Mouse (Mus musculus): ENCODE results near the gene Pbx2.
A peak's percentile ranks its signal among the peaks of the same experiment; 100 is the strongest.

Gene Pbx2

DNA sequence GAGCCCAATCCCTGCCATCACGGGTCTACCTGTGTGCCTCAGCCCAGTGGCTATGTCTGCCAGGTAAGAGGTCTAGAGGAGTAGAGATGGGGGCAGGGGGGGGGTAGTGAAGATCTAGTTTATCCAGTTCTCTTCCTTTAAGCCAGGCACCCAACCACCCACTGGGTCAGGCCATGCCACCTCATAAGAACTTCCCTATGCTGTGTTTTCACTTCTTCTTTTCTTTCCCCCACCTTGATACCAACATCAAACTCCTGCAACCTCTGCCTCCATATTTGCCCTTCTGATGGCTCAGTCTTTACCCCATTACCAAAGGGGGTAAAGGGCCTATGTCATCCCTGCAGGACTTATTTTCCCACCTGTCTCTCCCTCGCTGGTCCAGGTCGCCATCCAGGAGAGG, 13.0 kb upstream of the Pbx2 start:
- DNase-seq (ENCODE audit: low read depth, low spot score), result no peak

DNA sequence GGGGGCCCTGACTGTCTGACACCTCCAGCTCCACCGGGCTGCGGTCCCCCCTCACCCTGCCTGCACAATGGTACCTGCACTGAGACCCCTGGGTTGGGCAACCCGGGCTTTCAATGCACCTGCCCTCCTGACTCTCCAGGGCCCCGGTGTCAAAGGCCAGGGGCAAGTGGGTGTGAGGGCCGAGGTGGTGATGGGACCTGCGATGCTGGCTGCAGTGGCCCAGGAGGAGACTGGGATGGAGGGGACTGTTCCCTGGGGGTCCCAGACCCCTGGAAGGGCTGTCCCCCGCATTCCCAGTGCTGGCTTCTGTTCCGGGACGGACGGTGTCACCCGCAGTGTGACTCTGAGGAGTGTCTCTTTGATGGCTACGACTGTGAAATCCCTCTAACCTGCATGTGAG, 8.5 kb upstream of the Pbx2 start:
- no peak for DNase-seq (ENCODE audit: low read depth, low spot score)

- no peak for DNase-seq (ENCODE audit: low read depth, low spot score)
These were observed 7.7 kb upstream of the Pbx2 start for GRCm38 (mm10) chr17:34583397-34583796.

GRCm38 (mm10) chr17:34583819-34584218, 7.2 kb upstream of the Pbx2 start:
- DNase-seq (ENCODE audit: low read depth, low spot score), result no peak

DNA sequence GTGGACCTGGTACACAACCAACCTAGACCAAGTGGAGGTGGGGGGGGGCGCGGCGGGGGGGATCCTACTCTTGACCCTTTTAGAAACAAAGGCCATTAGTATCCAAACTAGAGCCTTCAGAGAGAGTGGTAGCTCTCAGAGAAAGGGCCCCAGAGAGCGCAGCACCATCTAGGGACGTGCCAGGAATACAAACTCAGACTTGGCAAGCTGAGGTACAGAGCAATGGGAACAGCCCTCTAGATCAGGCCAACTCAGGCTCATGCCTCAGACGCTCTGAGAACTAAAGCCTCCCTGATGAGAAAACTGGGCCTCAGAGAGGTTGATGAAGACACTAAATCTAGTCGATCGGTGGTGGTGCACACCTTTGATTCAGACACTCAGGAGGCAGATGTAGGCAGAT, 5.9 kb upstream of the Pbx2 start:
- no peak for DNase-seq (ENCODE audit: low read depth, low spot score)

DNA sequence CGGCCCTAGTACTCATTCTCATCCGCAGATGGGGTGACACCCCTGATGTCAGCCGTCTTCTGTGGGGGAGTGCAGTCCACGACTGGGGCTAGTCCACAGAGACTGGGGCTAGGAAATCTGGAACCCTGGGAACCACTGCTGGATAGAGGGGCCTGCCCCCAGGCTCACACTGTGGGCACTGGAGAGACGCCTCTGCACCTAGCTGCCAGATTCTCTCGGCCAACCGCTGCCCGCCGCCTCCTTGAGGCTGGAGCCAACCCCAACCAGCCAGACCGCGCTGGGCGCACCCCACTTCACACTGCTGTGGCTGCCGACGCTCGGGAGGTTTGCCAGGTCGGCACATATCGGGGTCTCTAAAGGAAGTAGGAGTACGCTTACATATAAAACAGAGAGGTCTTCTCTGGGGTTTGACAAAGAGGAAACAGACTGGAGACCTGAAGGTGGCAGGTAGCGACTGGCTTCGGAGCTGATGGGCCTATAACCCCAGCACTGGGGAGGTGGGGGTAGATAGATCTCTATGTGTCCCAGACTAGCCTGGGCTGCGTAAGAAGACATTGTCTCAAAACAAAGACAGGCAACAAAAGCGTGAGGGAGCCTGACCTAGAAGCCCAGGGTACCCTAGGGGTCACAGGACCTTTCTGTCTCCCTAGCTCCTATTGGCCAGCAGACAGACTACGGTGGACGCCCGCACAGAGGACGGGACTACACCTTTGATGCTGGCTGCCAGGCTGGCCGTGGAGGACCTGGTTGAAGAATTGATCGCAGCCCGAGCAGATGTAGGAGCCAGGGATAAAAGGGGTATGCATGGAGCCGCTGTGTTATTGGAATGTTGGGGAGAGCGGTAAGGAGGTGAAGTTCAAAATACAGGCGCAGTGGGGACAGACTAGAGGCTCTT, 4.9 kb upstream of the Pbx2 start:
- no peak for DNase-seq (ENCODE audit: low read depth, low spot score)

DNA sequence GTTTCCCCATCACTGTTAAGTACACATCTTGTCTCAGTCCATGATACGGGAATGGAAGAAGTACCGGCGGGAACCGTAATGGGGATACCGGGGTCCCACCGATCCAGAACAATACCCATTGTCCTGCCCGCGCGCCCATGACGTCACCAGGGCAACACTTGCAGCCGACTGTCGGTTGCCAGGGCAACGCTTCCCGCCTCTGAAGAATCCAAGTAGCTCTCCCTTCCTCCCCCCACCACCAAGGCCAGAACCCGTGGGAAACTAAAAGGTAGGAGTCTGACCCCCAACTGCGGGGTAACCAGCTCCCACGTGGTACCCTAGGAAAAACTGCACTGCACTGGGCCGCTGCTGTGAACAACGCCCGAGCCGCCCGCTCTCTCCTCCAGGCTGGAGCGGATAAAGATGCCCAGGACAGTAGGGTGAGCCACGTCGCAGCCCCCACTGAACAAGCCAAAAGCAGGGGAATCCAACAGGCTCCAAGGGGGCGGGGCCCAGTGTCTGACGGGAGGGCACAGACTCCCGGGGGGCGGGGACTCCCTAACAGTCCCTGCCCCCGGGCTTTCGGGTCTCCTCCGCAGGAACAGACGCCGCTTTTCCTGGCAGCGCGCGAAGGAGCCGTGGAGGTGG, 4.2 kb upstream of the Pbx2 start:
- DNase-seq (ENCODE audit: low read depth, low spot score), result no peak

DNA sequence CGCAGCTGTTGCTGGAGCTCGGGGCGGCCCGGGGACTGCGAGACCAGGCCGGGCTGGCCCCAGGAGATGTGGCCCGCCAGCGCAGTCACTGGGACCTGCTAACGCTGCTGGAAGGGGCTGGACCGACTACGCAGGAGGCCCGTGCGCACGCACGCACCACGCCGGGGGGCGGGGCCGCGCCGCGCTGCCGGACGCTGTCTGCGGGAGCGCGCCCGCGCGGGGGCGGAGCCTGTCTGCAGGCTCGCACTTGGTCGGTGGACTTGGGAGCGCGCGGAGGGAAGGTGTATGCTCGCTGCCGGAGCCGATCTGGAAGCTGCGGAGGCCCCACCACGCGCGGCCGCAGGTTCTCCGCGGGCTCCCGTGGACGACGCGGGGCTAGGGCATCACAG, 3.6 kb upstream of the Pbx2 start:
- peak; percentile 90 for DNase-seq (ENCODE audit: low read depth, low spot score)

GRCm38 (mm10) chr17:34587814-34588213, 3.3 kb upstream of the Pbx2 start:
- no peak for DNase-seq (ENCODE audit: low read depth, low spot score)

DNA sequence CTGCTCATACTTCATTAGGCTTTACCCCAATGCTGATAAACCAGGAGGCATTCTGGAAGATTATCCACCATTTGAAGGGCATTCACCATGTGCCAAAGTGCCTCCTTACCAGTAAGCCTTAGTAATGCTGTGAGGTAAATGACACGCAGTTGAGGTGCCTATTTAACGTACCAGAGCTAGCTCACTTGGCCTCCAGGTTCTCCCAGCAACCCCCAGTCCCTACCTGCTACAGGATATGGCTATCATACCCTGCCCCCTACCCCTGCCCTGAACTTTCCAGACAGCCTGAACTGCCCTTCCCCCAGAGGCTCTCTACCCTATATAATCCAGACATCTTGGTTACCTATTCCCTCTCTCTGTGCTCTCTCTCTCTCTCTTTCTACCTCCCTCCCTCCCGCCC, 2.3 kb upstream of the Pbx2 start:
- no peak for DNase-seq (ENCODE audit: low read depth, low spot score)

GRCm38 (mm10) chr17:34589206-34589605, 1.9 kb upstream of the Pbx2 start:
- DNase-seq (ENCODE audit: low read depth, low spot score), result no peak

DNA sequence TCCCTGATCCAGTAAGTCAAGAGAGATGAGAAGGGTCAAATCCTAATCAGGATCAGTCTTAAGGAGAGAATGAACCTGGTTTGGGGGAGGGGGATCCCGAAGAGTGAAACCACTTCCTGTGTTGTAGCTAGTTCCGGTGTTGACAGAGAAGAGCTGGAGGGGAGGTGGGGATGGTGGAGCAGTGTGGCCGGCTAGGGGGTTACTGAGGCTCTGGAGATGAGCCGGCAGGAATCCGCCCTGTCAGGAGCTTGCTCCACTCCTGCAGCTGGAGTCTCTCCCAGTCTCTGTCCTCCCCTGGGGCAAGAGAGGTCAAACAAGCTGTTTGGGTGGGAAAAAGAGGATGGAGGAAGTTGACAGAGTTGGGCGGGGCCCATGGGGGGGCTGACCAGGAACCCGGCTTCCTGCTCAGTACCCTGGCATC, 1.4 kb upstream of the Pbx2 start, which contains the start of gene Gpsm3:
Gene Gpsm3 (plus strand): TSS at position 126 of the 421 bp plus-strand sequence.
- no peak for DNase-seq (ENCODE audit: low read depth, low spot score)

DNA sequence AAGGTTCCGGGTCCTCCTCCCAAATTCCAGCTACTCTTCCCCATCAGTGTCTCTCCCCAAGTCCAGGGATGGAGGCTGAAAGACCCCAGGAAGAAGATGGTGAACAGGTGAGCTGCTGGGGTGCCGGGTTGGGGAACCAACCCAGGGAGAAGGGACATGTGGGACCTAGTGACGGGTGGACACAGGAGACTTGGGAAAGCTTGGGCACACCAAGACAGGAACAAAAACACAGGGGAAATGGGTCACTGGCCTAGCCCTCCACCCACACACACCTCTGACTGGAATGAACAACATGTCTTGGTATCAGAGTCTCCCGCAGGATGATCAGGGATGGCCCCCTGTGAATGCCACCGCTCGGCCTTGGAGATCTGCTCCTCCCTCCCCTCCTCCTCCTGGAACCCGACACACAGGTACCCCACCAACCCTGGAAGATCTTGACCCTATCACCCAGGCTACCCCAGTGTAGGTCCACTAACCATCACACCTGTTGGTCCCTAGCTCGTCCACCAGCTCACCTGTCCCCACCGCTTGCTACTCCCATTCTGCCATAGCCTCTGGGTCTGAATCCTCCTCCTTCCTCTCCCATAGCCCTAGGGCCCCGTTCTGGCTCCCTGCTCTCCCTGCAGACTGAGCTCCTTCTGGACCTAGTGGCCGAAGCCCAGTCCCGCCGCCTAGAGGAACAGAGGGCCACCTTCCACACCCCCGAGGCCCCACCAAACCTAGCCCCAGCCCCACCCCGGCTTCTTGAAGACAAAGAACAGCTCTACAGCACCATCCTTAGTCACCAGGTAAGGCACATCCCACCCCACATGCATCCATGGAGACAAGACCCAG, 695 bp upstream of the Pbx2 start:
- no peak for DNase-seq (ENCODE audit: low read depth, low spot score)

GRCm38 (mm10) chr17:34591994-34592375, 919 bp downstream of the Pbx2 start:
- peak; percentile 66 for DNase-seq (ENCODE audit: low read depth, low spot score)

DNA sequence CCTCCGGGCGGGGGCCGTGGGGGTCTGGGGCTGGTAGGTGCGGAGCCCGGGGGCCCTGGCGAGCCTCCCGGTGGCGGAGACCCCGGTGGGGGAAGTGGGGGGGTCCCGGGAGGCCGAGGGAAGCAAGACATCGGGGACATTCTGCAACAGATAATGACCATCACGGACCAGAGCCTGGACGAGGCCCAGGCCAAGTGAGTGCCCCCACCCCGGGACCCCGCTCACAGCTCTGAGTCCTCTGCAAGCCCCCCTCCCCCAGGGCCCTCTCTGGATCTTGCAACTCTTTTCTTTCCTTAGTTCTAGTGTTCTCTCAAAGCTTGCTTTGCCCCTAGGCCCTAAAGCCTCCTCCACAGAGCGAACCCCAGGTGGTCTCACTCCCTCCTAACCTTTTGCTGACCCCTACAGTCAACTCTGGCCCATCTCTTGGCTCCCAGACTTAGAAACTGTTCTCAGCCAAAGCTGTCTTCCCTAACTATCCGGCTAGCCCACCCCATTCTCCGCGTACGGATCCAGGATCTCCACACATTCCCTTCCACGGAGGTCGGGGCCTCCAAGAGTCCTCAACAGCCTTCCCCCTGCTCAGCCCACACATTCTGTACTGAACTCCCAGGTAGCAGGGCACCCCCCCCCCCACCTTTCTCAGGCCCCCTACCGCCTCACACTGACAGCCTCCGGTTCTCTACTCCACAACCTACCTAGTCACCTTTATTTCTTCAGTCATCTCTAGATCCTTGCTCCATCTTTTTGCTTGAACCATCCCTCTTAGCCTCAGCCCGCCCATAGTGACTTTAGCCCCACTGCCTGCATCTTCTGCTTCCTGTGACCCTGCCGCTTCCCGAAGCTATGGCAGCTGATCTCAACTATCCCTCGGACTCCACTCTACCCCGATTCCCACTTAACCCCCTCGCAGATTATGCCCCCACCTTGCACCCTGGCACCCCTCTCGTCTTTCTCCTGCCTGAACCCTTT, 1.8 kb downstream of the Pbx2 start:
- no peak for DNase-seq (ENCODE audit: low read depth, low spot score)

DNA sequence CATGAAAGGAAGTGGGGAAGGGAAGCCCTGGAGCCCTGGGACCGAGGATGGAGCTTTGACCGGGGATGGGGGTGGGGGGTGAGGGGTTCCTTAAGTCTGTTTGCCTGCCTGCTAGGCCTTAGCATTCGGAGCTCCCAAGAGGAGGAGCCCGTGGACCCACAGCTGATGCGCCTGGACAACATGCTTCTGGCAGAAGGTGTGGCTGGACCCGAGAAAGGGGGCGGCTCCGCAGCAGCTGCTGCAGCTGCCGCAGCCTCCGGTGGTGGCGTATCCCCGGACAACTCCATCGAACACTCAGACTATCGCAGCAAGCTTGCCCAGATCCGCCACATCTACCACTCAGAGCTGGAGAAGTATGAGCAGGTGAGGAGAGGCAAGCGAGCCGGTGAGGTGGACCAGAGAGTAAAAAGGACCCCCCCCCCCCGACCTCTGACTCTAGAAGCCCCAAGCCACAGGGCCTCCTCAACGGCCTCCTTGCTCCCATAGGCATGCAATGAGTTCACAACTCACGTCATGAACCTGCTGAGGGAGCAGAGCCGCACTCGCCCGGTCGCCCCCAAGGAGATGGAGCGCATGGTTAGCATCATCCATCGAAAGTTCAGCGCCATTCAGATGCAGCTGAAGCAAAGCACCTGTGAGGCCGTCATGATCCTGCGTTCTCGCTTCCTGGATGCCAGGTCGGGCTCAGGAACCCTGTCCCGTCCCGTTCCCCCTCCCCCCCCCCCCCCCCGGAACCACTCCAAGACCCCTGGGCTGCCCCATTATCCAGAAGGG, 2.9 kb downstream of the Pbx2 start:
- no peak for DNase-seq (ENCODE audit: low read depth, low spot score)

- no peak for DNase-seq (ENCODE audit: low read depth, low spot score)
These were observed 5.0 kb downstream of the Pbx2 start for GRCm38 (mm10) chr17:34596098-34596497.

GRCm38 (mm10) chr17:34597566-34598095, 6.6 kb downstream of the Pbx2 start, which contains the start of gene Ager:
Gene Ager (plus strand): TSS chr17:34597862.
- DNase-seq (ENCODE audit: low read depth, low spot score), result no peak

- DNase-seq (ENCODE audit: low read depth, low spot score), result no peak
These were observed 8.8 kb downstream of the Pbx2 start for GRCm38 (mm10) chr17:34599891-34600290.

DNA sequence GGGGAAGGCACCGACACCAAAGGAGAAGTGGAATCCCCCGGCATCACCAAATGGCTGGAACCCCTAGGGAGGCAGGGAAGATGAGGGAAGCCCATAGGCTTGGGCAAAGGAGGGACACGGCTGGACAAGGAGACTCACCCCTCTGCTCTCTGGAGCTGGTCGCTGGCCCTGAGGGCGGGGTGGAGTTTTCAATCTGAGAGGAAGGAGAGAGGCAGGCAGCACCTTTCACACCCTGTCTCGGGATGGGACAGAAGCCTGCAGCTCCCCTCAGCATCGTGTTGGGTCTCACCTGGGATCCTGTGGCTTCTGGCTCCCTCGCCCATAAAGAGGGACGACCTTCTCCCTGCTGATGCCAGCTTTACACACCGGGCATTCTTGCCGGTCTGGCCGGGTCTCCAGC, 10.7 kb downstream of the Pbx2 start:
- no peak for DNase-seq (ENCODE audit: low read depth, low spot score)
